Mouse (Mus musculus) gonadal fat pad, adult 2 months (tissue): ENCODE data around the gene Bnip3. TPM values are rescaled to one million over a fixed set of nuclear protein-coding genes. Genes with fewer than 3 reads are reported as not detected.
A peak's percentile ranks its signal among the peaks of the same experiment; 100 is the strongest.

Experiments
- DNase-seq: peaks from one replicate; pipeline ENCODE4 v3.0.0-alpha.2; 2012; ENCODE audit warnings: low read depth
- polyA plus RNA-seq: library from polyadenylated mRNA; depleted of rRNA; stranded (reverse); fragments of >200 nt; gene quantifications from 2 replicates; pipeline ENCODE4 v1.2.3, GENCODE M21; 2012; rRNA removed

Gene Bnip3
- 101 and 104 TPM in 2 replicates for polyA plus RNA-seq

DNA sequence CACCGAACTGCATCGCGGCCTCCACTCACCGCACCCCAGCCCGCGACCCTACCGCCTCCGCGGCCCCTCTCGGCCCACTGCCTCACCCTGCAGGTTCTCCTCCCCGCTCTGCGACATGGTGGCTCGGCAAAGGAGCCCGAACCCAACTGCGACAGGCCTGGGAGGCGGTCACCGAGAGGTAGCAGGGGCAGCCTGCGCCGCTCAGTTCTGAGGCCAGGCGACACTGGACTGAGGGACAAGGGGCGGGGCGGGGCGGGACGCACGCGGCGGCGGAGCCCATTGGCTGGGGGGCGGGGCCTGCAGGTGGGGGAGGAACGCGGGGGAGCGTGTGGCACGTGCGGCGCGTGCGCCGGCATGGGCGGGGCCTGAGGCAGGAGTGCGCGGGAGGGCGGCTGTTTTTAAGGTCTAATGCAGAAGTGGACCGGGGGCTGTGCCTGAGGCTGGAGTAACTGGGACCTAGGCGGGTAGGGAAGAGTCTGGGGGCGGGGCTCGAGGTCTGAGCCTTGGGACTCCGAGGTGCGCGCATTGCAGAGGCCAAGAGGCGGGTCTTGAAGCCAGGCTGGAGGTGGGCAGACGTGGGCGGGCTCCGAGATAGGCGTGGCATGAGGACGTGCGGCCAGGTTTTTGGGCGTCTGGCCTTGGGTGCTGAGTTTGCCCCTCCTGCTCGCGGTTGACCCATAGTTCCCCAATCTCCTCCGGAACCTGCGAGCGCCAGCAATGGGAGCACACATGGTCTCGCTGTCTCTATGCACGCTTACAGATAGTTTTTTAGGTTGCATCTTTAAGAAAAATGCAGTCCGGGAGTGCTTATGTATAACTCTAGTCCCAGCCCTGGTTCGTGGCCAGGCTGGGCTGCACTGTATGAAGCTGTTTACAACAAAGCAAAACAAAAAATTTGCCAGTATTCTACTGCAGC is at the start of gene Bnip3:
Bnip3 (minus strand) TSS at position 243 of the 916 bp plus-strand sequence.
- DNase-seq, result no peak

DNA sequence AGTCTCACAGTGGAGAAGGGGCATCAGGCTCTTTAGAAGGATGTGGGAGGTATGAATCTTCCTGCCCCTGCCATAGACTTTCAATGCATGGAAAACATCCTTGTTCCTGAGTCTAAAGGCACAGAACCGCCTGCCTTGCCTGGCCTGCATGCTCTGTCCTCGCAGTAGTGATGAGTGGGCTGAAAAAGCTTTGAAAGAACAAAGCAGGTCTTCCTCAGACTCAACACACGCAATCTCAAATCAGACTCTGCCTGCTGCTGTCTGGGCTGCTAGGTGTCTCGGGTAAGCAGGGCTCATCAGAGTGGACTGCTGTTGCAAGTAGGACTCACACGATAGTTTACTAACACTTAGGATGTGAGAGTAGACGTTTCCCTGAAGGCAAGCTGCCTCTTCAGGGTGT is 47.8 kb upstream of the Bnip3 start:
- DNase-seq, result no peak

DNA sequence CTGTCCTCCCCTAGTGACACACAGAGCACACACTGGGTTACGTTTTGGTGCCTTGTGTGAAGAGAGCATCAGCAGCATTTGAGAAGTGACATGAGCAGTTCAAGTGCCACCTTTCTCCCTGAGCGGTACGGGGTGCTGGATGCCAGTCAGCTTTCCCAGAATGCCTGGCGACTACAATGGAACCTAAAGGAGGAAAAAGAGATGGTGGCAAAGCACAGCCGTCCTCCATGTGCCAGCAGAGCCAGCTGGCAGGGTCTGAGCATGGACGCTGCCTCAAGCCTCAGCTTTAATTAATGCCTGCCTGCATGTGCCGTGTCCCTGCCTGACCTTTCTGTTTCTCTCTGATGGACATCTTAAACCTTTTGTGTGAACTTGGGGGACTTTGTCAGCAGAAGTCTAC is 46.5 kb upstream of the Bnip3 start:
- no peak for DNase-seq

DNA sequence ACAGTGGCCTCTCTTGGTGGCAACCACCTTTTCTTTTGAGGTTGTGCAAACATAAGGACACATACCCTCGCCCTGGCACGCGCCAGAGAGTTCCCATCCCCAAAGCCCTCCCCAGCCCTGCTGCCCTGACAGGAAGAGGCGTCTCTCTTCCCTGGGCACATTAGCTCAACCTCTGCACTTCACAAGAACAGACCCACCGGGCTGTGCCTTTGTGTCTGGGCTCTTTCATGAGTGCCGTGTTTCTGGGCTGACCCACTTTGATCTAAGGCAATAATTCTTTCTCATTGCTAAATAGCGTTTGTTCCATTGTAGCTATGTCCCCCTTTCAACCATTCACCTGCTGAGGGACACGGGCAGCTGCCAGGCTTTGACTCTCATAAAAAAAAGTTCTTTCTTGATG is 39.0 kb upstream of the Bnip3 start:
- DNase-seq, result no peak

DNA sequence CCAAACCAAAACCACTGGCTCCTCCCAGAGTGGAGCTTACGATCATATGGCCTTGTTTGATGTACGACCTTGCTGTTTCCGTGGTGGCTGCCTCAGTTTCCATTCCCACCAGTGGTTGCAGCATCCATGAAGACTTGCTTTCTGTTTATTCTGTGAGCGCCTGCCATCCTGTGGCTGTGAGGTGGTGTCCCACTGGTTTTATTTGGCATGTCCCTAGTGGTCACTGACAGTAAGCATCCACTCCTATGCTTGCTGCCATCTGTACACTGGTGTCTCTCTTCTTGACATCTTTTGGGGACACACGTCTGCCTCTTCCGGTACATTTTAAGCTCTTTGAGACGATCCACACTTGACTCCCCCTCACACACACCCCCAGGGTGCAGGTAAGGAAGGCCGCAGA is 38.4 kb upstream of the Bnip3 start:
- DNase-seq, result no peak

DNA sequence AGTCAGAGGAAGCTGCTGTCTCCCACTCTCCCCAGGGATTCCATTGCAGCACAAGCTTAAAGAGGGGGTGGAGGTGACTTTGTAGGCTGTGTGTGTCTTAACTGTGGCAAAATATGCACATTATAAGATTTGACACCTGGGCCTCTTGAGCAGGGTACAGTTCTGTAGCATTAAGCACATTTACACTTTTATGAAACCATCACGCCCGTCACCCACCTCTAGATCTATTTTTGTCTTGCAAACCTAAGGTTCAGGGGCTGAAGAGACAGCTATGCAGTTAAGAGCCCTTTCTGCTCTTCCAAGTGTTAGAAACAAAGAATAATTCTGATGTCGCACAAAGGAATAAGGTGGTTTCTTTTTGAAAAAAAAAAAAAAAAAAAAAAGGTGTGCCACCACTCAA is 36.3 kb upstream of the Bnip3 start:
- no peak for DNase-seq

DNA sequence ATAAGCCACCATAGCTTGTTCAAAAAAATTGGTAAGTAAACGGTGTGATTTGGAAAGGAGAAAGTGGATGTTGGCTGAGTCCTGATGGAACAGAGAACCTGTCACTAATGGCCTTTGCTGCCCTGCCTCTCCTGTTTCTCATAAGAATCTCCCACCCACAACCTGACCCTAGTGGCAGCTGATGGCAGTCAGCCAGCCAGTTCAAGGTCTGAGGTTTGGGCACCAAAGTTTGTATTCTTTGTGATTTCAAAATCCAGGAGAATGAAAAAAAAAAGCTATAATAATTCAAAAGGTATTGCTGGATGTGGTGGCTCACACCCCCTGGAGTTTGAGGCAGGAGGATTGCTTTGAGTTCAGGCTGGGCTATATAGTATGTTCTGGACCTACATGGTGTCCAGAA is 33.0 kb upstream of the Bnip3 start:
- no peak for DNase-seq

DNA sequence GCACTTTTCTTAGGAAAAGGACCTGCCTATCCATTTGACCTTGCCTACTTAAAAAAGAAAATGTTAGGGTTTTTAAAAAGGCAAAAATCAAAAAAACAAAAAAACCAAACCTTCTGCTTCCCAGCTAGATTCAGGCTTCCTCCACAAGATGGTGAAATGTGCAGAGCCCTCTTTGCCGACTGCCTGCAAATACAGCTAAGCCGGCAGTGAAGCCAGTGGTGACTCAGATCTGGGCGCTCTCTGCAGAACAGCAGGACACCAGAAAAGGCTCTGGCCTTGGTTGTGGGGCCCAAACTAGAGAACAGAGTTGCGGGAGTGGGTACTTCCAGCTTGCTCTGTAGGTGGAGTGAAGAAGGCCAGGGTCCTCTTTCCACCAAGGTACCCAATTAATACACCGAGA is 32.3 kb upstream of the Bnip3 start:
- no peak for DNase-seq

DNA sequence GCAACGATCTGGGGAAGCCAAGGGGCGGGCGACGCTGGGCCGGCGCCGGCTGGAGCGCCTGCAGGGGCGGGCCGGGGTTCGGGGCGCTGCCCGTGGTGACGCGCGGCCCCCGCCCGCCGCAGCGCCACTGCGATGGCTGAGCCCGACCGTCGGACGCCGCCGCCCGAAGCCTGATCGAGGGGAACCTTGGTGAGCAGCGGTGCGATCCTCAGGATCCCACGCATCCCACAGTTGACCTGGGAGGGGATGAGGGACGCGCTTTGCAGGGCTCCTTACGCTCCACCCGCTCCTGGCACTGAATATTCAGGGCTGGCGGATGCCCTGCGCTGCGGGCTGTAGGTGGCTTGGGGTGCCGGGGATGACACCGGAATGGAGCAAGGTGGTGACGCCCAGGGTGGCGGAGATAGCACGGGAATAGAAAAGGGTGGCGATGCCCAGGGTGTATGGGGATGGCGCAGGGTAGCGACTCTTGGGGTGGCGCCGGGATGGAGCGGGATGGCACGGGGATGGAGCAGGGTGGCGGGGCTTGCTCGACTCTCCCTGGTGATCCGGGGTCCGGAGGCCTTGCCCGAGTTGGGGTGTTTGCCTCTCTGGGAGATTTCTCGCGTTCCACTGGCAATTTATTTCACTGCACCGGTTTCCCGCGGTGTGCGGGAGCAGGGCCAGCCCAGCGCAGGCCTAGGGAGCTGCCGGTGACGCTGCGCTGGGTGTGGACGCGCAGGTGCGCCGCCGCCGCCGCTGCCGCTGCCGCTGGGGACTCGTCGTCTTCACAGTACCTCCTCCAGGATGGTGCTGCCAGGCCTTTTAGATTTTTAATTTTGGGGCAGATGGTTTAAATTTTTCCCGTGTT is 31.5 kb upstream of the Bnip3 start, which contains the start of gene Jakmip3:
Jakmip3 (plus strand) TSS at position 119 of the 850 bp plus-strand sequence.
- no peak for DNase-seq

DNA sequence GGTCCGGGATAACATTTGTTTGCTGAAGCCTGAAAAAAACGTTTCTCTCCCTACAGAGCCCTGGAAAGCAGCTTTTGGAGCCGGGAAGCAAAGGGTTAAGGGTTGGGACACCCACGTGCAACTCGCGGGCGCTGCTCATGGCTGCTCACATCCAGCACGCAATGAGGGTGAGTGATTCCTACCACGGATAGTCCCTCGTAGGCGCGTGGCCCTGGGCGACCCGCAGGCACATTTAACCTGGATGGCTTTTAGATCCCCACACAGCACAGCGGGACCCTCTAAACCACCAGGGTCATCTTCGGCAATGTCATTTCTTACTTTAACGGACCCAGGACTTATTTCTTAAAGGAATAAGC is 30.9 kb upstream of the Bnip3 start:
- DNase-seq, result no peak

DNA sequence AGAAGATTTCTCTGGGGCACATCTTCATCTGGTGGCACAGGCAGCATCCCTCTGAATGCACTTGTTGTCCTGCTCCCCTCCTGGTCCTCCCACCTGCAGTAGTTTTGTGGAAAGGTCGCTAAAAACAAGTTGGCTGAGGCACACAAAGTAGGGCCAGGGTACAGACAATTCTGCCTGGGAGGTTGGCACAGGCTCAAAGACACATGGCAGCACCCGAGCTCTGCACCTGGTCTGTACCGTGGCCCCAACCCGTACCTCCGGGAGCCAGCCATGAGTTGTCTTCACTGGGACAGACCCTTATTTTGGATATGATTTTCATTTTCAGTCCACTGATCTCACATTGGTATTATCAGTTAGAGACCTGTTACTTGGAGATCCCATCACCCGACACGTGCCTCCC is 29.7 kb upstream of the Bnip3 start:
- DNase-seq, result no peak

DNA sequence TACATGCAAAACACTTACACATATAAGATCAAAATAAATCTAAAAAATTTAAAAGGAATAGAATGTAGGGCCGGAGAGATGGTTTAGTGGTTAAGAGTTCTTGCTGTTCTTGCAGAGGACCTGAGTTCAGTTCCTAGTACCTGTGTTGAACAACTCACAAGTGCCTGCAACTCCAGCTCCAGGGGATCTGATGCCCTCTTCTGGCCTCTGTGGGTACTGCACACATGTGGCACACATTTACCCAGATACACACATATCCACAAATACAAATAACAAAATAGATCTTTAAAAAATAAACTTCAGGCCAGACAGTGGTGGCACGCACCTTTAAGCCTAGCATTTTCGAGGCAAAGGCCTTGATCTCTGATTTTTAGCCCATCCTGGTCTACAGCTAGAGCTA is 25.2 kb upstream of the Bnip3 start:
- no peak for DNase-seq

DNA sequence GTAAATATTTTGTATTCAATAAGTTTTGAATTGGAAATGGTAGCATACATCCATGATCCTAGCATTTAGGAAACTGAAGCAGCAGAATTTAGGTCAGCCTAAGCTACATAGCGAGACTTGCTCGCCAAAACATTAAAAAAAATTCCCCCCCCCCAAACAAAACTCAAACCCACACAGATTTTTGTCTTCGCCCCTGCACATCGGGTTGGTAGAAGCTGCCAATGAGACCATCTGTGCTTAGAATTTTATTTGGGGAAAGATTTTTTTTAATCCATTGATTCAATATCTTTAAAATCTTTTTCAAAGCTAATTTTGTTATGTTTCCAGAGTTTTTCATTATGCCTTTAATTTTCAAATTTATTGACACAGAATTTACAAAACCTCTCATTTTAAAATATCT is 19.1 kb upstream of the Bnip3 start:
- DNase-seq, result no peak

DNA sequence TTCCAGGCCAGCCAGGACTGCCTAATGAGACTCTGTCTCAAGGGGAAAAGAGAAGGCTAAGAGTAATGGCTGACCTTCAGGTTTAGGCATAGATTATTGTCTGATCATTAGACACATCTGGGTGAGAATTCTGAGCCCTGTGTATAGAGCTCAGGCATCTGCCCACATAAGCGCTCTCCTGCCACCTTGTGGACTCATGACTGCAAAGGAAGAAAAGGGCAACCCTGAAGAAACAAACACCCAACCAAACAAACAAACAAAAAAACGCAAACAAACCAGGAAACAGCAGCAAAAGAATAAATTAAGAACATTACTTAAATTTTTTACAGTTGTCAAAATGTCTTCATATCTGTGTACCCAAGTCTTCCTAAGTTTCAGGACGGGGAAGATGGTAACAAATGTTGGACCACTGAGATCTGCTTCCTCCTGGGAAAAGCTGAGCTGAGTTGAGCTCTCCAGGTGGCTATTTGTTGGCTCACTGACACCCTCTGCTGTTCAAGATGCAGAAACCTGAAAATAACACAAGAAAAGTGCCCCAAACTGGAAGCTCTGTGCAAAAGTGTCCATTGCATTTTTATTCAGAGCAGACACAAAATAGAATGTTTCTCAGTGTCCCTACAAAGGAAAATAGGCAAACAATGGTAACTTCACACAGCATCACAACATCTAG is 14.6 kb upstream of the Bnip3 start:
- no peak for DNase-seq

DNA sequence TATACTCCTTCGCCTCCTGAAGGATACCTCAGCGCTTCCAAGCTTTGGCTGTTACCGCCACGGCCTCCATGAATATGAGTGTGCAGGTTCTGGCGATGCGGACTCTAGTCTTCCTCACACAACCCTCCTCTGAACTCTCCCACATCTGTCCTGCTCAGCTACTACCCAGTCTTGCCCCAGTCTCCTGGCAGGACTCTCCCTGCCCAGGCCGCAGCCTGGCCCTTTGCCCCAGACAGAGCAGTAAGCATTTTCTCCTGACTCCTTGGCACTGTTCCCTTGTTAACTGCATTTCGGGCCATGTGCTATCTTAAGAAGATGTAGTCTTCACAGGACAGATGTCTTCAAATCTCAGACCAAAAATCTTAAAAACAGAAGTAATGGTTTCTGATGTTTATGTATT is 12.3 kb upstream of the Bnip3 start:
- no peak for DNase-seq

DNA sequence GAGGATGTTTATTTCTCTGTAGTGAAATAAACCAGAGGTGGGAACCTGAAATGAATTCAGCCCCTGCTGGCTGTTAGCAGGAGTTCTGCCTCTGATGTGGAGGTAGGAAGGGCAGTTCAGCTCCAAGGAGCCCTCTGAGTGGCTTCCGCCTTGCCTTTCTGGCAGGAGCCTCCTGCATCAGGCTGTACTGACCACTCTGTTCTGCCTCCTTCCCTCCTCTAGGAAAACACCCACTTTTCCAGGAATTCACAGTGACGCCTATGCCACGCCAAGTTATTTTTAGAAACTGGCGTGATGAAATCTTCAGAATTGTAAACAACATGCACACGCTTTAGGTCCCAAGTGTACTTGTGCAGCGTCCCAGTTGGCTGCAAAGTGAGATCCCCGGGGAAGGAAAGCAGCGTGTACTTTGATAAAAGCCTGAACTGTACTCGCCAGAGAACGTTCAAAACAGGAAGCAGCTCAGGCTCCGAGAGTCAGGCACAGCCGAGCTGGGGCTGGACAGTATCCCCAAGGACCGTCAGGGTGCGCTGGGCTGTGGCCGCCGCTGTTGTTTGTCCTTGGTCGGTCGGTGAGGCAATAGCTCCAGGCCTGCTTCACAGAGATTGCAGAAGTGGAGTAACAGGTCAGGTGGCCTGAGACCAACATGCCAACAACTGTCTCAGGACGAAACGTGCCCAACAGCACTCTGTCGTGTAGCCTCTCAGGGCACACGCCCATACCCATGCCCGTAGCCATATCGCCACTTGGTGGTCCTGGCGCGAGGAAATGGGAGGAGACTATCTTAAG is 10.0 kb upstream of the Bnip3 start:
- peak; percentile 46 for DNase-seq

DNA sequence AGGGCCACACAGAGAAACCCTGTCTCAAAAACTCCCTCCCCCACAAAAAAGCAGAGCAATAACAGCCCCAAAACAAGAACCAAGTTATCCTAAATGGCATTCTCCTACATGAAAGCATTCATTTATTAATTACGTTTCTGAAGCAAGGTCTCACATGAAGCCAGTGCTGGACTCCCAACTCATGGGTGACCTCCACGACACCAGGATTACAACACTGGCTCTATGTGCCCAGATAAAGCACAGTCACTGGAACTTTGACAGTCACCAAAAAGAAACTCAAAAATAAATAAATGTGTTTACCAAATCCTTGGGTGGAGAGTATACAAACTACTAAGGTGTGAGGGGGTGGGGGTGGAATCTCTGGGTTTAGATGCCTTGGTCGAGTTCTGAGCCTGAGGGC is 4.3 kb upstream of the Bnip3 start:
- DNase-seq, result no peak

DNA sequence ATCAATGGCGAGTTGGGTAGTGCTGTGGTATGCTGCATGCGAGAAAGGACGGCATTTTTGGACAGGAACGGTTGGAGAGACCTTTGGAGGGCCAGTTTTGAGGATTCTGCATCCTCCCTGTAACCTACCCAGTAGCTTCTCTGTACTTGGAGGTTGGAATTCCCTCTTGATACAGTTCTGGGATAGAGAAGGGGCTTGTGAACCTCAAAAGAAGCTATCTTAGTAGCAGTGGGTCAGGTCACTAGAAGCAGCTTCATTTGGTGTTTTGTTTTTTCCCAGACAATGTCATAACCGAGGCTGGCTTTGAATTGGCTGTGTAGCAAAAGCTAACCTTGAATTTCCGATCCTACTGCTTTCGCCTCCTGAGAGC is 859 bp upstream of the Bnip3 start:
- DNase-seq, result no peak

DNA sequence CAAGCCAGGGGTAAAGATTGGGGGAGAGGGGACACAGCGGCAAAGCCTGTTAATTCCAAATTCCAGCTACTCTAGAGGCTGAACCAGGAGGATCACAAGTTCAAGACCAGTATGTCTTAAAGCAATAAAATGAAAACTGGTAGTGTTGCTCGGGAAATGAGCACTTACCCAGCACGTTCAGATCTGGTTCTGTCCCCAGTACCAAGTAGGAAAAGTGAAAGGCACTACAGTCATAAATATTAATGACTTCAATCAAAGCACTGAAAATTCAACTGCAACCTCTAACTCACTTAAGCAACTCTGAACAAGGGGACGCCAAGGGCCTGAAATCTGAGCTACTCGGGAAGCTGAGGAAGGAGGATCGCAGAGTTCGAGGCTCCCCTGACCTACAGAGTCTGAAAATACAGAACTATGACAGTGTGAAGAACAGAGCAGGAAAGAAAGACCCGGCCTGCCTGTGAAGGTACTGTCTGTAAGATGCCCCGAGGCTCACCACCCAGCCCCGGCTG is 497 bp downstream of the Bnip3 start:
- DNase-seq, result no peak

DNA sequence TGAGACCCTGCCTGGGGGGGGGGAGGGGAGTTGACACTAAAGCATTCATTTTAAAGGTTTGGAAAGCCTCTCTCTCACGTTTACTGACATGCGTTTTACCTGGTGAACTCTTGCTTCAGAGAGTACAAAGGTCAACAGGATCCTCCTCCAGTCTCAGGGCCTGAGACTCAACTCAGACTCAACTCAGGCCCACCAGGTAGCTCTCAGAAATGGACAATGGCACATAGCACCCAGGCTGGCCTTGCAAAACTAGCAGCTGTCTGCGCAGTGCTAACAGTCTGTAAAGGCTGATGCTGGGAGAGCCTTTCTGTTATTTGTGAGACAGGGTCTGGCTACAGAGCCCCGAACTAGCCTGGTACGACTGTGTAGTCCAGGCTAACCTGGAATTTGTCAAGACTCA is 1.3 kb downstream of the Bnip3 start:
- no peak for DNase-seq

DNA sequence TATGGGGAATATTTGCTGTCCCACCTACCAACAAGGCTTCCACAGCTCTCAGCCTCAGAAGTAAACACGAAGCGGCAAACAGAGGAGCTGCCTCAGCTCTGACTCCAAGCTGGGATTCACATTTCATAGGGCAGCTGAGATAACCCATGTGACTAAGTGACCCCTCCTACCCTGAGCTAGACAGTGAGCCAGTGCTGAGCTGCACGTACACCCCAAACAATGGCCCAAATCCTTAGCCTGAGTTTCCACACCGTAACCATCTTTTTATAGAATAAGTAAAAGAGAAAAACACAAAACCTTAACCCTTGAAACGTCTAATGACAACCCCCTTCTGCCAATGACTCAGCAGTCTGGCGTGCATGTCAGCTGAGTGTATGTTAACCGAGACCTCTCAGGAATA is 2.3 kb downstream of the Bnip3 start:
- DNase-seq, result no peak
